Comparison of ENCODE assay signal across 8 mouse cellular contexts in genomic region chr13:44222335-44222734, GRCm38 (mm10).
DNase-seq lines count a peak whose midpoint lies in the region; ATAC-seq lines count a peak whose summit lies in the region.

No protein-coding gene starts in this region.

- intact Hi-C loops in heart, postnatal 14 days (cut with DNase I) = no loop called here

- peak; percentile 78 for DNase-seq in gastrocnemius, adult 18-20 months (ENCODE audit: low spot score)
- no peak for DNase-seq in gastrocnemius, postnatal 4 days (ENCODE audit: low spot score in 2 of 2)
- peak; percentile 23 for DNase-seq in Muller cell, postnatal 12 days (ENCODE audit: inconsistent ontology term)
- DNase-seq in cerebellum, postnatal 25 days = peak; percentile 40 to 50
- DNase-seq in heart, postnatal 14 days = peak; percentile 42 to 64
- DNase-seq in thymus, adult 18-20 months = no peak
- DNase-seq in ovary, postnatal 10 days (ENCODE audit: low spot score) = no peak

- no peak for ATAC-seq in erythroblast, adult 5-6 weeks (replicated peaks; ENCODE audit: low FRiP score, poor library complexity, severe bottlenecking)

Comparison
In these comparisons a context has a peak if more than half of its experiments do, and no peak if none do; other contexts are left out.
1. DNase-seq: peak in gastrocnemius, adult 18-20 months (single experiment), Muller cell, postnatal 12 days (single experiment), cerebellum, postnatal 25 days (2 of 2) and heart, postnatal 14 days (2 of 2); none in gastrocnemius, postnatal 4 days (0 of 2), thymus, adult 18-20 months (0 of 2) and ovary, postnatal 10 days (single experiment).